Mouse (Mus musculus) ovary, postnatal 10 days (tissue): ENCODE measurements around the gene As3mt.
A peak's percentile ranks its signal among the peaks of the same experiment; 100 is the strongest.
"Not testable (repeated sequence)": the region's sequence is repeated elsewhere in the genome, so short reads cannot be mapped to it uniquely, and the experiment has no call there.

Source experiments
- DNase-seq: peaks from one replicate; pipeline ENCODE4 v3.0.0; 2022; ENCODE audit warnings: low spot score

Gene As3mt

GRCm38 (mm10) chr19:46699011-46699481 is 8.2 kb upstream of the As3mt start:
- DNase-seq = no peak

GRCm38 (mm10) chr19:46701156-46701555 is 6.1 kb upstream of the As3mt start:
- no peak for DNase-seq

- no peak for DNase-seq
Measured at GRCm38 (mm10) chr19:46705779-46706495, 1.3 kb upstream of the As3mt start.

- DNase-seq = no peak
Measured at GRCm38 (mm10) chr19:46706540-46707295, 540 bp upstream of the As3mt start.

- no peak for DNase-seq
Measured at GRCm38 (mm10) chr19:46710614-46711013, 3.4 kb downstream of the As3mt start.

- DNase-seq = no peak
Measured at GRCm38 (mm10) chr19:46714234-46714633, 7.0 kb downstream of the As3mt start.

- no peak for DNase-seq
Measured at GRCm38 (mm10) chr19:46715016-46715415, 7.8 kb downstream of the As3mt start.

GRCm38 (mm10) chr19:46718150-46718549 is 10.9 kb downstream of the As3mt start:
- no peak for DNase-seq

GRCm38 (mm10) chr19:46724411-46724810 is 17.2 kb downstream of the As3mt start:
- DNase-seq = no peak

- no peak for DNase-seq
Measured at GRCm38 (mm10) chr19:46726142-46726541, 18.9 kb downstream of the As3mt start.

GRCm38 (mm10) chr19:46727140-46727736 is 20.0 kb downstream of the As3mt start:
- DNase-seq = no peak

GRCm38 (mm10) chr19:46727945-46728540 is 20.8 kb downstream of the As3mt start:
- no peak for DNase-seq

- DNase-seq = no peak
Measured at GRCm38 (mm10) chr19:46728909-46729308, 21.7 kb downstream of the As3mt start.

- DNase-seq = no peak
Measured at GRCm38 (mm10) chr19:46731351-46731750, 24.1 kb downstream of the As3mt start.

GRCm38 (mm10) chr19:46732673-46733072 is 25.4 kb downstream of the As3mt start:
- DNase-seq = not testable (repeated sequence)

- DNase-seq = no peak
Measured at GRCm38 (mm10) chr19:46733626-46734025, 26.4 kb downstream of the As3mt start.

GRCm38 (mm10) chr19:46735241-46735640 is 28.0 kb downstream of the As3mt start:
- DNase-seq = no peak

- no peak for DNase-seq
Measured at GRCm38 (mm10) chr19:46737106-46737505, 29.8 kb downstream of the As3mt start.

- DNase-seq = peak; percentile 32
Measured at GRCm38 (mm10) chr19:46740341-46741008, 33.2 kb downstream of the As3mt start.

- DNase-seq = no peak
Measured at GRCm38 (mm10) chr19:46741574-46741973, 34.3 kb downstream of the As3mt start.

- DNase-seq = no peak
Measured at GRCm38 (mm10) chr19:46744681-46745080, 37.4 kb downstream of the As3mt start.

- DNase-seq = no peak
Measured at GRCm38 (mm10) chr19:46747799-46748198, 40.5 kb downstream of the As3mt start.
